Mouse (Mus musculus): Measurements from ENCODE around the gene H1fx. TPM values are rescaled to one million over a fixed set of nuclear protein-coding genes. Genes with fewer than 3 reads are reported as not detected.

Gene H1fx
- polyA plus RNA-seq, 1 experiment from 2014 or later, result 18.7 TPM

- Histone ChIP-seq H3K9me3 (no peaks in the 10 kb centered on the region), H3K36me3 (peaks cover 40% of the 10 kb centered on the region), H3K4me3 (no peak overlapping the region), H3K4me1 (peaks cover 30% of the 10 kb centered on the region), H3K27ac (no peak overlapping the region), H3K27me3 (ENCODE audit: insufficient read depth, poor library complexity, severe bottlenecking) (no peaks in the 10 kb centered on the region)
- no peak for DNase-seq (ENCODE audit: low spot score)
- WGBS, result 81% methylated on average over 4 of the region's 4 CpGs
Observed at GRCm38 (mm10) chr6:87998358-87998757, 16.9 kb upstream of the H1fx start.

- no peaks in the 10 kb centered on the region for H3K9me3 ChIP-seq
- H3K27ac ChIP-seq, result no peak overlapping the region
- WGBS, result 47% methylated on average over 7 of the region's 7 CpGs
- H3K27me3 ChIP-seq (ENCODE audit: insufficient read depth, poor library complexity, severe bottlenecking), result no peaks in the 10 kb centered on the region
- H3K36me3 ChIP-seq, result peaks cover 34% of the 10 kb centered on the region
- H3K4me1 ChIP-seq, result peaks cover 33% of the 10 kb centered on the region
- peak; percentile 83 for DNase-seq (ENCODE audit: low spot score)
- H3K4me3 ChIP-seq, result no peak overlapping the region
Observed at GRCm38 (mm10) chr6:87997706-87998265, 16.3 kb upstream of the H1fx start.

- H3K27me3 ChIP-seq (ENCODE audit: insufficient read depth, poor library complexity, severe bottlenecking), result no peaks in the 10 kb centered on the region
- peaks cover 40% of the 10 kb centered on the region for H3K4me1 ChIP-seq
- 80% methylated on average over 9 of the region's 9 CpGs for WGBS
- H3K27ac ChIP-seq, result no peak overlapping the region
- peaks cover 22% of the 10 kb centered on the region for H3K36me3 ChIP-seq
- no peak overlapping the region for H3K4me3 ChIP-seq
- no peaks in the 10 kb centered on the region for H3K9me3 ChIP-seq
- peak; percentile 78 for DNase-seq (ENCODE audit: low spot score)
Observed at GRCm38 (mm10) chr6:87996606-87997005, 15.2 kb upstream of the H1fx start.

- DNase-seq (ENCODE audit: low spot score), result peak; percentile 74
- H3K27me3 ChIP-seq (ENCODE audit: insufficient read depth, poor library complexity, severe bottlenecking), result no peaks in the 10 kb centered on the region
- WGBS, result 42% methylated on average over 4 of the region's 4 CpGs
- H3K9me3 ChIP-seq, result no peaks in the 10 kb centered on the region
- peaks cover 43% of the 10 kb centered on the region for H3K4me1 ChIP-seq
- H3K27ac ChIP-seq, result peak overlapping the region; percentile 62; the same call in 1 of the 2 replicates
- H3K36me3 ChIP-seq, result peaks cover 11% of the 10 kb centered on the region
- H3K4me3 ChIP-seq, result no peak overlapping the region
Observed at GRCm38 (mm10) chr6:87995519-87995918, 14.1 kb upstream of the H1fx start.

- WGBS, result 8% methylated on average over 18 of the region's 18 CpGs
- Histone ChIP-seq H3K4me3 (peak overlapping the region; percentile 58), H3K27me3 (ENCODE audit: insufficient read depth, poor library complexity, severe bottlenecking) (no peaks in the 10 kb centered on the region), H3K9me3 (no peaks in the 10 kb centered on the region), H3K4me1 (peaks cover 52% of the 10 kb centered on the region), H3K36me3 (peaks cover 2% of the 10 kb centered on the region), H3K27ac (peak overlapping the region; percentile 81)
- DNase-seq (ENCODE audit: low spot score), result peak; percentile 88
Observed at GRCm38 (mm10) chr6:87993790-87994571, 12.5 kb upstream of the H1fx start.

- 39% methylated on average over 6 of the region's 6 CpGs for WGBS
- H3K9me3 ChIP-seq, result no peaks in the 10 kb centered on the region
- DNase-seq (ENCODE audit: low spot score), result no peak
- no peaks in the 10 kb centered on the region for H3K27me3 ChIP-seq (ENCODE audit: insufficient read depth, poor library complexity, severe bottlenecking)
- no peak overlapping the region for H3K27ac ChIP-seq
- H3K36me3 ChIP-seq, result no peaks in the 10 kb centered on the region
- H3K4me3 ChIP-seq, result no peak overlapping the region
- H3K4me1 ChIP-seq, result peaks cover 58% of the 10 kb centered on the region
Observed at GRCm38 (mm10) chr6:87992733-87993132, 11.3 kb upstream of the H1fx start.

GRCm38 (mm10) chr6:87991886-87992285 lies 10.4 kb upstream of the H1fx start:
- no peak overlapping the region for H3K27ac ChIP-seq
- no peaks in the 10 kb centered on the region for H3K27me3 ChIP-seq (ENCODE audit: insufficient read depth, poor library complexity, severe bottlenecking)
- H3K4me1 ChIP-seq, result peaks cover 58% of the 10 kb centered on the region
- H3K36me3 ChIP-seq, result no peaks in the 10 kb centered on the region
- DNase-seq (ENCODE audit: low spot score), result no peak
- 77% methylated on average over 1 of the region's 1 CpGs for WGBS
- H3K4me3 ChIP-seq, result no peak overlapping the region
- no peaks in the 10 kb centered on the region for H3K9me3 ChIP-seq

GRCm38 (mm10) chr6:87991216-87991615 lies 9.8 kb upstream of the H1fx start:
- Histone ChIP-seq H3K36me3 (0 out of 2 replicates have a peak, but pooled peaks cover 3% of the 10 kb centered on the region), H3K27me3 (ENCODE audit: insufficient read depth, poor library complexity, severe bottlenecking) (no peaks in the 10 kb centered on the region), H3K9me3 (no peaks in the 10 kb centered on the region), H3K27ac (no peak overlapping the region), H3K4me1 (peaks cover 52% of the 10 kb centered on the region), H3K4me3 (no peak overlapping the region)
- 67% methylated on average over 4 of the region's 4 CpGs for WGBS
- no peak for DNase-seq (ENCODE audit: low spot score)

- no peak for DNase-seq (ENCODE audit: low spot score)
- H3K4me1 ChIP-seq, result peaks cover 26% of the 10 kb centered on the region
- 65% methylated on average over 9 of the region's 9 CpGs for WGBS
- no peaks in the 10 kb centered on the region for H3K9me3 ChIP-seq
- no peaks in the 10 kb centered on the region for H3K27me3 ChIP-seq (ENCODE audit: insufficient read depth, poor library complexity, severe bottlenecking)
- H3K36me3 ChIP-seq, result peaks cover 21% of the 10 kb centered on the region; the same call in 1 of the 2 replicates
- H3K27ac ChIP-seq, result peak overlapping the region; percentile 92
- H3K4me3 ChIP-seq, result peak overlapping the region; percentile 81
Observed at GRCm38 (mm10) chr6:87982506-87982905, 1.1 kb upstream of the H1fx start.

- WGBS, result 5% methylated on average over 56 of the region's 56 CpGs
- DNase-seq (ENCODE audit: low spot score), result peak; percentile 76
- H3K36me3 ChIP-seq, result peaks cover 16% of the 10 kb centered on the region; the same call in 1 of the 2 replicates
- peaks cover 26% of the 10 kb centered on the region for H3K4me1 ChIP-seq
- H3K27me3 ChIP-seq (ENCODE audit: insufficient read depth, poor library complexity, severe bottlenecking), result no peaks in the 10 kb centered on the region
- H3K9me3 ChIP-seq, result no peaks in the 10 kb centered on the region
- H3K27ac ChIP-seq, result peak overlapping the region; percentile 92
- H3K4me3 ChIP-seq, result peak overlapping the region; percentile 81
Observed at GRCm38 (mm10) chr6:87981030-87981485, 379 bp downstream of the H1fx start.

- under 1% methylated on average over 66 of the region's 66 CpGs for WGBS
Observed at GRCm38 (mm10) chr6:87980374-87981029, 935 bp downstream of the H1fx start.

GRCm38 (mm10) chr6:87979728-87980127 lies 1.7 kb downstream of the H1fx start:
- no peak for DNase-seq (ENCODE audit: low spot score)
- H3K27me3 ChIP-seq (ENCODE audit: insufficient read depth, poor library complexity, severe bottlenecking), result no peaks in the 10 kb centered on the region
- H3K4me3 ChIP-seq, result peak overlapping the region; percentile 81; the same call in 1 of the 2 replicates
- peak overlapping the region; percentile 92; the same call in 1 of the 2 replicates for H3K27ac ChIP-seq
- peaks cover 10% of the 10 kb centered on the region; the same call in 1 of the 2 replicates for H3K36me3 ChIP-seq
- peaks cover 26% of the 10 kb centered on the region for H3K4me1 ChIP-seq
- 87% methylated on average over 3 of the region's 3 CpGs for WGBS
- no peaks in the 10 kb centered on the region for H3K9me3 ChIP-seq

More at GRCm38 (mm10) chr6:87980374-87981029, 935 bp downstream of the H1fx start:
- Histone ChIP-seq H3K4me1 (peaks cover 26% of the 10 kb centered on the region), H3K36me3 (peaks cover 16% of the 10 kb centered on the region; the same call in 1 of the 2 replicates), H3K9me3 (no peaks in the 10 kb centered on the region), H3K4me3 (peak overlapping the region; percentile 81), H3K27ac (peak overlapping the region; percentile 92), H3K27me3 (ENCODE audit: insufficient read depth, poor library complexity, severe bottlenecking) (no peaks in the 10 kb centered on the region)
- DNase-seq (ENCODE audit: low spot score), result peak; percentile 89

GRCm38 (mm10) chr6:87970041-87970440 lies 11.4 kb downstream of the H1fx start:
- H3K27me3 ChIP-seq (ENCODE audit: insufficient read depth, poor library complexity, severe bottlenecking), result no peaks in the 10 kb centered on the region
- H3K27ac ChIP-seq, result no peak overlapping the region
- DNase-seq (ENCODE audit: low spot score), result no peak
- no peak overlapping the region for H3K4me3 ChIP-seq
- H3K4me1 ChIP-seq, result no peaks in the 10 kb centered on the region
- no peaks in the 10 kb centered on the region for H3K36me3 ChIP-seq
- 18% methylated on average over 2 of the region's 2 CpGs for WGBS
- H3K9me3 ChIP-seq, result no peaks in the 10 kb centered on the region

All from heart, embryonic 10.5 days (tissue).